Mouse (Mus musculus): ENCODE results near the gene Ski.

Gene Ski

GRCm38 (mm10) chr4:155200861-155201390 lies 21.5 kb downstream of the Ski start:
- Histone ChIP-seq H3K4me1 (replicated peaks; ENCODE audit: low read depth, low read length) (peaks cover 98% of the 10 kb centered on the region), H3K36me3 (ENCODE audit: insufficient read depth, low read length) (peaks cover 73% of the 10 kb centered on the region), H3K27me3 (ENCODE audit: insufficient read depth, low read length) (no peaks in the 10 kb centered on the region), H3K9me3 (ENCODE audit: low read length) (no peaks in the 10 kb centered on the region), H3K4me3 (replicated peaks; ENCODE audit: low read length) (no peak overlapping the region)
- TF ChIP-seq NANOG (IDR thresholded peaks at IDR 0.05; ENCODE audit: borderline replicate concordance, low read length) (no peak), CTCF (conservative IDR thresholded peaks at IDR 0.05; ENCODE audit: low read length) (no peak), POU5F1 (IDR thresholded peaks at IDR 0.05; ENCODE audit: borderline replicate concordance, low read length) (no peak)

GRCm38 (mm10) chr4:155197726-155198125 lies 24.7 kb downstream of the Ski start:
- H3K27me3 ChIP-seq (ENCODE audit: insufficient read depth, low read length): no peaks in the 10 kb centered on the region

DNA sequence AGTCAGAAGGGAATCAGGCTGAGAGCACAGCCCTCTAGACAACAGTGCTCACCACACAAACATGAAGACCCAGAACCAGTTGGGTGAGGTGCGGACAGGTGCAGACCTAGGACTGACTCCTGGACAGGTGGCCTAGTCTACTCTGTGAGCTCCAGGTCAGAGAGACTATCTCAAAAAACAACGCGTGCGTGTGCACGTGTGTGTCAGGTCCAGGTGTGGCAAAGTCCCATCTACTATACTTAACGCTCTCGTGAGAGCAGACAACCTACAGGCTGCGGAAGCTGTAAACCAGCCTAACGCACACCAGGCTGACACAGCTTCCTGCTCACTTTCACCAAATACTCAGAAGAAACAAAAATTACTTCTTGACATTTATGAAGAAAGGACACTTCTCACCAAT lies 27.2 kb downstream of the Ski start:
- TF ChIP-seq POU5F1 (IDR thresholded peaks at IDR 0.05; ENCODE audit: borderline replicate concordance, low read length): no peak
- no peak for TF ChIP-seq NANOG (IDR thresholded peaks at IDR 0.05; ENCODE audit: borderline replicate concordance, low read length)
- TF ChIP-seq CTCF (conservative IDR thresholded peaks at IDR 0.05; ENCODE audit: low read length): no peak
- Histone ChIP-seq H3K27me3 (ENCODE audit: insufficient read depth, low read length) (no peaks in the 10 kb centered on the region), H3K36me3 (ENCODE audit: insufficient read depth, low read length) (peaks cover 52% of the 10 kb centered on the region), H3K9me3 (ENCODE audit: low read length) (no peaks in the 10 kb centered on the region), H3K4me1 (replicated peaks; ENCODE audit: low read depth, low read length) (peaks cover 100% of the 10 kb centered on the region), H3K4me3 (replicated peaks; ENCODE audit: low read length) (no peak overlapping the region)

More at GRCm38 (mm10) chr4:155197726-155198125, 24.7 kb downstream of the Ski start:
- no peak overlapping the region for H3K4me3 ChIP-seq (replicated peaks; ENCODE audit: low read length)
- peaks cover 100% of the 10 kb centered on the region for H3K4me1 ChIP-seq (replicated peaks; ENCODE audit: low read depth, low read length)
- H3K9me3 ChIP-seq (ENCODE audit: low read length): no peaks in the 10 kb centered on the region
- TF ChIP-seq CTCF (conservative IDR thresholded peaks at IDR 0.05; ENCODE audit: low read length) (no peak), POU5F1 (IDR thresholded peaks at IDR 0.05; ENCODE audit: borderline replicate concordance, low read length) (no peak), NANOG (IDR thresholded peaks at IDR 0.05; ENCODE audit: borderline replicate concordance, low read length) (no peak)
- peaks cover 57% of the 10 kb centered on the region for H3K36me3 ChIP-seq (ENCODE audit: insufficient read depth, low read length)

- no peaks in the 10 kb centered on the region for H3K27me3 ChIP-seq (ENCODE audit: insufficient read depth, low read length)
- peaks cover 100% of the 10 kb centered on the region for H3K4me1 ChIP-seq (replicated peaks; ENCODE audit: low read depth, low read length)
- H3K9me3 ChIP-seq (ENCODE audit: low read length): no peaks in the 10 kb centered on the region
- H3K4me3 ChIP-seq (replicated peaks; ENCODE audit: low read length): peak overlapping the region; percentile 65
- H3K36me3 ChIP-seq (ENCODE audit: insufficient read depth, low read length): peaks cover 40% of the 10 kb centered on the region
- TF ChIP-seq CTCF (conservative IDR thresholded peaks at IDR 0.05; ENCODE audit: low read length): no peak
- TF ChIP-seq POU5F1 (IDR thresholded peaks at IDR 0.05; ENCODE audit: borderline replicate concordance, low read length): no peak
- TF ChIP-seq NANOG (IDR thresholded peaks at IDR 0.05; ENCODE audit: borderline replicate concordance, low read length): no peak
These were observed 32.1 kb downstream of the Ski start for GRCm38 (mm10) chr4:155190275-155190674.

DNA sequence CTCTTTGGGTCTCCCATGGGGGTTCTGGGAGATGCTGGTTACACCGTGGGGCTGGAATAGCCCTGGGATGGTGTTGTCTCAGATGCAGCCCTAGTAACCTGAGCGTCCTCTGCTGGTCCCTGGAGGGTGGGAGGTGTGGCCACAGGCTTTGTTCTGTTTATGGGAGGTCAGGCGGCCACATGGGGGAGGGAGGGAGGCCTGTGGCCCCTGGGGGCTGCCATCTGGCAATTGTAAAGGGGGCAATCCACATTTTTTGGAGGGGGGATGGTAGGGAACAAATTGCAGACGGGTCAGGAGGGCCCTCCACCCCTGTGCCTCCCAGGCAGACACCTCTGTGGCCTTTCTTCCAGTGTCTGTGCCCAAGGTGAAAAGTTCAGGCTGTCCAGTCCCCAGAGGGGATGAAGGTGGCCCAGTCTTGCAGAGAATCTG lies 32.7 kb downstream of the Ski start:
- peak; percentile 52; the same call in 1 of the 2 replicates for TF ChIP-seq NANOG (IDR thresholded peaks at IDR 0.05; ENCODE audit: borderline replicate concordance, low read length)
- TF ChIP-seq CTCF (conservative IDR thresholded peaks at IDR 0.05; ENCODE audit: low read length): no peak
- Histone ChIP-seq H3K4me3 (replicated peaks; ENCODE audit: low read length) (peak overlapping the region; percentile 65), H3K27me3 (ENCODE audit: insufficient read depth, low read length) (no peaks in the 10 kb centered on the region)

DNA sequence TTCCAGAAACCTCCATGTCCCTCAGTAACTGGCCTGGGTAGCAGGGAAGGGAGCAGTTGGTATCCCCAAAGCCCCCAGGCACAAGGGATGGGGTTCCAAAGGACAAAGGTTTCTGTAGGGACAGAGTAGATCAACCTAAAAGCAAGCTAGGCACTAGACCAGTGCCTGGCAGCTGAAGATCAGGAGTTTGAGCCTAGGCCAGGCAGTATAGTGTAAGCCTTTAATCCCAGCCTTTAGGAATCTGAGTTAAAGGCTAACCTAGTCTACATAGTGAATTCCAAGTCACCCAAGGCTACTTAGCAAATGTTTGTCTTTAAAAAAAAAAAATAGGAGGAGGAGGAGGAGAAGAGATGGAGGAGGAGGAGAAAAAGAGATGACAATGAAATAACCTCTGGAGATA lies 33.6 kb downstream of the Ski start:
- TF ChIP-seq POU5F1 (IDR thresholded peaks at IDR 0.05; ENCODE audit: borderline replicate concordance, low read length) (no peak), CTCF (conservative IDR thresholded peaks at IDR 0.05; ENCODE audit: low read length) (no peak), NANOG (IDR thresholded peaks at IDR 0.05; ENCODE audit: borderline replicate concordance, low read length) (no peak)
- Histone ChIP-seq H3K27me3 (ENCODE audit: insufficient read depth, low read length) (no peaks in the 10 kb centered on the region), H3K9me3 (ENCODE audit: low read length) (no peaks in the 10 kb centered on the region), H3K36me3 (ENCODE audit: insufficient read depth, low read length) (peaks cover 39% of the 10 kb centered on the region), H3K4me3 (replicated peaks; ENCODE audit: low read length) (peak overlapping the region; percentile 65), H3K4me1 (replicated peaks; ENCODE audit: low read depth, low read length) (peaks cover 100% of the 10 kb centered on the region)

More for the DNA sequence above, 32.7 kb downstream of the Ski start:
- Histone ChIP-seq H3K4me1 (replicated peaks; ENCODE audit: low read depth, low read length) (peaks cover 100% of the 10 kb centered on the region), H3K9me3 (ENCODE audit: low read length) (no peaks in the 10 kb centered on the region), H3K36me3 (ENCODE audit: insufficient read depth, low read length) (peaks cover 42% of the 10 kb centered on the region)

GRCm38 (mm10) chr4:155188341-155188740 lies 34.1 kb downstream of the Ski start:
- Histone ChIP-seq H3K9me3 (ENCODE audit: low read length) (no peaks in the 10 kb centered on the region), H3K36me3 (ENCODE audit: insufficient read depth, low read length) (peaks cover 36% of the 10 kb centered on the region), H3K4me1 (replicated peaks; ENCODE audit: low read depth, low read length) (peaks cover 100% of the 10 kb centered on the region)

DNA sequence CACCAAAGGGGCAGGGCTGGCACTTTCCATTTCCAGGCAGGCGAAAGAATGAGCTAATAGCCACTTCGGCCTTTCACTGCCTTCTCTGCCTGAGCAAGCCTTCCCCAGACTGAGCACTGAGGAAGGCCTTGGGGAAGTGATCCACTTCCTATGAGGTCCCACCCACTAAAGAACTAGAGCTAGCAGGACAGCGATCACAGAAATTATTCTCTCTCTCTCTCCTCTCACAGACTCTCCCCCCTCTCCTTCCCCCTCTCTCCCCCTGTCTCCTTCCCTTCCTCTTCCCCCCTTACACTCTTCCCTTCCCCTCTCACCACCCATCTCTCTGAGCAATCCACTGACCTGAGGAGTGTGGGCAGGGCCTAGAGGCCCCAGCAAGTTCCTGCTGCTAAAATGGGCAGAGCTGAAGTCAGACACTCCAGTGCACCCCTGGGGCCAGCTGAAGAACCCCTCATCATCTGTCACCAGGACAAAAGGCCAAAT lies 35.2 kb downstream of the Ski start:
- no peaks in the 10 kb centered on the region for H3K27me3 ChIP-seq (ENCODE audit: insufficient read depth, low read length)
- peaks cover 29% of the 10 kb centered on the region for H3K36me3 ChIP-seq (ENCODE audit: insufficient read depth, low read length)
- no peak for TF ChIP-seq CTCF (conservative IDR thresholded peaks at IDR 0.05; ENCODE audit: low read length)
- TF ChIP-seq POU5F1 (IDR thresholded peaks at IDR 0.05; ENCODE audit: borderline replicate concordance, low read length): no peak
- TF ChIP-seq NANOG (IDR thresholded peaks at IDR 0.05; ENCODE audit: borderline replicate concordance, low read length): no peak
- H3K9me3 ChIP-seq (ENCODE audit: low read length): no peaks in the 10 kb centered on the region
- peak overlapping the region; percentile 37 for H3K4me3 ChIP-seq (replicated peaks; ENCODE audit: low read length)
- peaks cover 100% of the 10 kb centered on the region for H3K4me1 ChIP-seq (replicated peaks; ENCODE audit: low read depth, low read length)

More at GRCm38 (mm10) chr4:155188341-155188740, 34.1 kb downstream of the Ski start:
- Histone ChIP-seq H3K27me3 (ENCODE audit: insufficient read depth, low read length) (no peaks in the 10 kb centered on the region), H3K4me3 (replicated peaks; ENCODE audit: low read length) (peak overlapping the region; percentile 65)
- no peak for TF ChIP-seq CTCF (conservative IDR thresholded peaks at IDR 0.05; ENCODE audit: low read length)
- TF ChIP-seq NANOG (IDR thresholded peaks at IDR 0.05; ENCODE audit: borderline replicate concordance, low read length): no peak
- no peak for TF ChIP-seq POU5F1 (IDR thresholded peaks at IDR 0.05; ENCODE audit: borderline replicate concordance, low read length)

DNA sequence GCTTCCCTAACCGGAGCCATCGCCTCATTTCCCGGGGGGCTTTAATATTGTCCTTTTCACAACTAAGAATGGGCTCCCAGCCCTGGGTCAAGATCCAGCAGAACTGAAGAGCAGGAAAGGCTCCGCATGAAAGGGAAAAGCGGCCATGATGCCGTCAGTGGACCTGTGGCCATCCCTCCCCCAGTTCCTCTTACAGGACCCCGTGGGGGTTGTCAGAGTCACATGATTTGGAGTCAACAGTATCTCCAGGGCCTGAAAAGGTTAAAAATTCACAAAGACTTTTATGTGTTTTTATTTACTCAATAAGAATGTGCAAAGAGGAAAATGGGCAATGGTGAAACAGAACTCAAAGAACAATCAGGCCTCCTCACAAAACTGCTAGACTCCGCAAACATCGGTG lies 36.5 kb downstream of the Ski start:
- H3K9me3 ChIP-seq (ENCODE audit: low read length): no peaks in the 10 kb centered on the region

More for the DNA sequence above, 36.5 kb downstream of the Ski start:
- TF ChIP-seq NANOG (IDR thresholded peaks at IDR 0.05; ENCODE audit: borderline replicate concordance, low read length) (no peak), POU5F1 (IDR thresholded peaks at IDR 0.05; ENCODE audit: borderline replicate concordance, low read length) (no peak), CTCF (conservative IDR thresholded peaks at IDR 0.05; ENCODE audit: low read length) (no peak)
- Histone ChIP-seq H3K27me3 (ENCODE audit: insufficient read depth, low read length) (no peaks in the 10 kb centered on the region), H3K4me1 (replicated peaks; ENCODE audit: low read depth, low read length) (peaks cover 91% of the 10 kb centered on the region), H3K4me3 (replicated peaks; ENCODE audit: low read length) (peak overlapping the region; percentile 23; the same call in 1 of the 2 replicates), H3K36me3 (ENCODE audit: insufficient read depth, low read length) (peaks cover 19% of the 10 kb centered on the region)

All from E14TG2a.4 (cell line).